In the genomic region with DNA sequence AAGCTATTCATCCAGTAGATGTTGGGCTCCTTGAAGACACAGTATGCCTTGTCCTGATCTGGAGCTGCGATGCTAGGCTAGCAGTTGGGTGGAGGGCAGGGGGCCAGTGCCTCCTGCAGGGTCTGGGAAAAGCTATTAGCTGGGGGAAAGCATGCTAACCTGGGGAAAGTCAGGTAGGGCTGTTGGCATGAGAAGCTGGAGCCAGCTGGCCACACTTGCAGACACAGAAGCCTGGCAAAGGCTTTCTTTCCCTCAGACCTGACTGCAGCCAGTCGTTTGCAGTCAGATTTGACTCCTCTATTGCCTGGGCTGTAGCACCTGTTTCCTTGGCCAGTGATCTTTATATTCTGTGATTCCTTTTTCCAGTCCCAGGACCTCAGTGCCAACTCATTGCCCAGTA, we compare ENCODE assay signal across 25 mouse cellular contexts. TPM values are rescaled to one million over a fixed set of nuclear protein-coding genes. Genes with fewer than 3 reads are reported as not detected.
DNase-seq lines count a peak whose midpoint lies in the region; ATAC-seq lines count a peak whose summit lies in the region.
"Had no signal": no experiment of that assay in that cellular context is flagged by ENCODE, and none has a peak within 500 bp of the region (broad histone marks: within the 10 kb centered on the region; RNA-seq: fewer than 3 reads in every experiment).

No protein-coding gene starts in this region.

- no peak overlapping the region for H3K9ac ChIP-seq in embryonic facial prominence, embryonic 14.5 days (ENCODE audit: low read depth, low read length)
- H3K9ac ChIP-seq in hindbrain, embryonic 14.5 days: no peak overlapping the region
- H3K9ac ChIP-seq: embryonic facial prominence, embryonic 12.5 days; forebrain, embryonic 13.5 days; heart, embryonic 13.5 days had no signal

- H3K9me3 ChIP-seq in embryonic facial prominence, embryonic 14.5 days (ENCODE audit: control insufficient read depth, low read length): no peaks in the 10 kb centered on the region
- 0 out of 2 replicates have a peak, but pooled peaks cover 3% of the 10 kb centered on the region for H3K9me3 ChIP-seq in embryonic facial prominence, embryonic 10.5 days
- H3K9me3 ChIP-seq in hindbrain, embryonic 14.5 days (ENCODE audit: control insufficient read depth, low read length): no peaks in the 10 kb centered on the region
- H3K9me3 ChIP-seq: embryonic facial prominence, embryonic 12.5 days; forebrain, embryonic 13.5 days; heart, embryonic 13.5 days had no signal

- no peaks in the 10 kb centered on the region for H3K27me3 ChIP-seq in embryonic facial prominence, embryonic 14.5 days (replicated peaks; ENCODE audit: control insufficient read depth, insufficient read depth, low read length)
- H3K27me3 ChIP-seq in embryonic facial prominence, embryonic 10.5 days (replicated peaks; ENCODE audit: low read depth, poor library complexity, severe bottlenecking): no peaks in the 10 kb centered on the region; the same call in 1 of the 2 replicates
- no peaks in the 10 kb centered on the region; the same call in 1 of the 2 replicates for H3K27me3 ChIP-seq in hindbrain, embryonic 14.5 days (ENCODE audit: control insufficient read depth, insufficient read depth, low read length)
- H3K27me3 ChIP-seq: embryonic facial prominence, embryonic 12.5 days; forebrain, embryonic 13.5 days had no signal

- no peaks in the 10 kb centered on the region for H3K36me3 ChIP-seq in embryonic facial prominence, embryonic 14.5 days (ENCODE audit: control insufficient read depth, insufficient read depth, low read length)
- H3K36me3 ChIP-seq in embryonic facial prominence, embryonic 10.5 days (replicated peaks): no peaks in the 10 kb centered on the region
- H3K36me3 ChIP-seq in hindbrain, embryonic 14.5 days (replicated peaks; ENCODE audit: control insufficient read depth, insufficient read depth): no peaks in the 10 kb centered on the region
- H3K36me3 ChIP-seq: embryonic facial prominence, embryonic 12.5 days; heart, embryonic 13.5 days had no signal

- 46% methylated on average over 2 of the region's 2 CpGs for whole genome bisulfite sequencing in embryonic facial prominence, embryonic 14.5 days
- WGBS in embryonic facial prominence, embryonic 10.5 days: 55% methylated on average over 2 of the region's 2 CpGs
- 75% methylated on average over 2 of the region's 2 CpGs for WGBS in hindbrain, embryonic 14.5 days

- H3K4me3 ChIP-seq in embryonic facial prominence, embryonic 14.5 days (ENCODE audit: low read depth, low read length): no peak overlapping the region
- H3K4me3 ChIP-seq in embryonic facial prominence, embryonic 10.5 days: no peak overlapping the region
- H3K4me3 ChIP-seq in hindbrain, embryonic 14.5 days (replicated peaks; ENCODE audit: low read length): no peak overlapping the region
- H3K4me3 ChIP-seq: embryonic facial prominence, embryonic 12.5 days; forebrain, embryonic 13.5 days; heart, embryonic 13.5 days had no signal

- no peak overlapping the region for H3K27ac ChIP-seq in embryonic facial prominence, embryonic 14.5 days (replicated peaks; ENCODE audit: low read depth, low read length)
- no peak overlapping the region for H3K27ac ChIP-seq in embryonic facial prominence, embryonic 10.5 days (replicated peaks)
- no peak overlapping the region for H3K27ac ChIP-seq in hindbrain, embryonic 14.5 days
- H3K27ac ChIP-seq: embryonic facial prominence, embryonic 12.5 days; forebrain, embryonic 13.5 days; heart, embryonic 13.5 days had no signal

- peak; percentile 10 for DNase-seq in embryonic facial prominence, embryonic 14.5 days (ENCODE audit: low spot score)
- no peak for DNase-seq in embryonic facial prominence, embryonic 10.5 days (ENCODE audit: low spot score)
- DNase-seq in cerebellum, adult 18-20 months: peak; percentile 80 to 87
- DNase-seq in cerebellum, adult 9-11 months: peak; percentile 93
- peak; percentile 71 to 76 for DNase-seq in cerebellum, postnatal 36 days
- DNase-seq in hindbrain, embryonic 14.5 days (ENCODE audit: low spot score): no peak
- no peak for DNase-seq in adrenal gland, adult 18-20 months (ENCODE audit: low spot score in 2 of 2)
- DNase-seq in ovary, adult 18-20 months (ENCODE audit: low spot score): no peak
- DNase-seq: adrenal gland, postnatal 14 days; embryo, embryonic 11 days; heart, postnatal 36 days; kidney, adult 8-10 months had no signal

- H3K4me1 ChIP-seq in embryonic facial prominence, embryonic 14.5 days (ENCODE audit: control insufficient read depth, insufficient read depth, low read length): peaks cover 5% of the 10 kb centered on the region; the same call in 1 of the 2 replicates
- no peaks in the 10 kb centered on the region for H3K4me1 ChIP-seq in embryonic facial prominence, embryonic 10.5 days
- H3K4me1 ChIP-seq in hindbrain, embryonic 14.5 days (replicated peaks; ENCODE audit: control insufficient read depth, insufficient read depth, low read length): no peaks in the 10 kb centered on the region
- H3K4me1 ChIP-seq: embryonic facial prominence, embryonic 12.5 days; forebrain, embryonic 13.5 days had no signal

- ATAC-seq in embryonic facial prominence, embryonic 14.5 days (ENCODE audit: low read depth): no peak
- no peak for ATAC-seq in hindbrain, embryonic 14.5 days (ENCODE audit: low FRiP score)
- ATAC-seq: forebrain, embryonic 13.5 days; hindbrain, embryonic 16.5 days; inflammation-experienced regulatory T-cells, adult 6 months; intestine, postnatal 0 days had no signal

- no peak overlapping the region for H3K4me2 ChIP-seq in embryonic facial prominence, embryonic 14.5 days (ENCODE audit: low read depth, low read length)
- H3K4me2 ChIP-seq in hindbrain, embryonic 14.5 days (replicated peaks): no peak overlapping the region
- H3K4me2 ChIP-seq: embryonic facial prominence, embryonic 12.5 days; forebrain, embryonic 13.5 days; heart, embryonic 13.5 days had no signal

RNA-seq across cellular contexts. Expression of gene Sun5, which starts 11.3 kb away (rescaled TPM):
- not detected in 2 replicates for polyA plus RNA-seq in embryonic facial prominence, embryonic 14.5 days (2014; fragmentation: Nextera tagmentation; extraction: Ambion mirVana)
- not detected in 2 replicates for polyA plus RNA-seq in embryonic facial prominence, embryonic 10.5 days (2016; fragmentation: Nextera tagmentation; extraction: Ambion mirVana)
- polyA plus RNA-seq in hindbrain, embryonic 14.5 days (2014; fragmentation: Nextera tagmentation; extraction: Ambion mirVana): not detected in 2 replicates
- not detected for total RNA-seq in adrenal gland, adult 18-20 months (2021)
- total RNA-seq: adrenal gland, postnatal 14 days; common myeloid progenitor, adult 5-6 weeks; gastrocnemius, adult 8-10 months; gastrocnemius, postnatal 36 days; heart, postnatal 36 days; MEL had no signal
- polyA plus RNA-seq: C2C12; embryonic facial prominence, embryonic 12.5 days; forebrain, embryonic 13.5 days; heart, embryonic 13.5 days; heart, postnatal 0 days; hindbrain, embryonic 11.5 days; hindbrain, embryonic 16.5 days; inflammation-experienced regulatory T-cells, adult 6 months; intestine, postnatal 0 days had no signal

RNA-seq across cellular contexts. Expression of gene Bpifb2, which starts 15.3 kb away (rescaled TPM):
- not detected in 2 replicates for polyA plus RNA-seq in embryonic facial prominence, embryonic 14.5 days (2014; fragmentation: Nextera tagmentation; extraction: Ambion mirVana)
- not detected in 2 replicates for polyA plus RNA-seq in embryonic facial prominence, embryonic 10.5 days (2016; fragmentation: Nextera tagmentation; extraction: Ambion mirVana)
- not detected in 2 replicates for polyA plus RNA-seq in hindbrain, embryonic 14.5 days (2014; fragmentation: Nextera tagmentation; extraction: Ambion mirVana)
- total RNA-seq in adrenal gland, adult 18-20 months (2021): under 1 TPM in 1 of 2 experiments, not detected in 1; 0.17 TPM
- total RNA-seq: adrenal gland, postnatal 14 days; common myeloid progenitor, adult 5-6 weeks; gastrocnemius, adult 8-10 months; gastrocnemius, postnatal 36 days; heart, postnatal 36 days; MEL had no signal
- polyA plus RNA-seq: C2C12; embryonic facial prominence, embryonic 12.5 days; forebrain, embryonic 13.5 days; heart, postnatal 0 days; hindbrain, embryonic 11.5 days; inflammation-experienced regulatory T-cells, adult 6 months; intestine, postnatal 0 days had no signal

RNA-seq across cellular contexts. Expression of gene Bpifb6, which starts 40.6 kb away (rescaled TPM):
- polyA plus RNA-seq in embryonic facial prominence, embryonic 14.5 days (2014; fragmentation: Nextera tagmentation; extraction: Ambion mirVana): 0.16 TPM in 1 of 2 replicates, not detected in the other
- polyA plus RNA-seq in embryonic facial prominence, embryonic 10.5 days (2016; fragmentation: Nextera tagmentation; extraction: Ambion mirVana): not detected in 2 replicates
- 0.12 TPM in 1 of 2 replicates, not detected in the other for polyA plus RNA-seq in hindbrain, embryonic 14.5 days (2014; fragmentation: Nextera tagmentation; extraction: Ambion mirVana)
- 1 to 10 TPM in 1 of 2 experiments, not detected in 1; 8.5 TPM for total RNA-seq in adrenal gland, adult 18-20 months (2021)
- total RNA-seq: common myeloid progenitor, adult 5-6 weeks; gastrocnemius, adult 8-10 months; gastrocnemius, postnatal 36 days; heart, postnatal 36 days; MEL had no signal
- polyA plus RNA-seq: C2C12; embryonic facial prominence, embryonic 12.5 days; forebrain, embryonic 13.5 days; heart, embryonic 13.5 days; heart, postnatal 0 days; hindbrain, embryonic 11.5 days; hindbrain, embryonic 16.5 days; inflammation-experienced regulatory T-cells, adult 6 months; intestine, postnatal 0 days had no signal

RNA-seq across cellular contexts. Expression of gene Bpifb3, which starts 58.4 kb away (rescaled TPM):
- 0.10 TPM in 1 of 2 replicates, not detected in the other for polyA plus RNA-seq in embryonic facial prominence, embryonic 14.5 days (2014; fragmentation: Nextera tagmentation; extraction: Ambion mirVana)
- polyA plus RNA-seq in embryonic facial prominence, embryonic 10.5 days (2016; fragmentation: Nextera tagmentation; extraction: Ambion mirVana): not detected in 2 replicates
- not detected in 2 replicates for polyA plus RNA-seq in hindbrain, embryonic 14.5 days (2014; fragmentation: Nextera tagmentation; extraction: Ambion mirVana)
- total RNA-seq in adrenal gland, adult 18-20 months (2021): not detected
- total RNA-seq: adrenal gland, postnatal 14 days; common myeloid progenitor, adult 5-6 weeks; gastrocnemius, adult 8-10 months; gastrocnemius, postnatal 36 days; heart, postnatal 36 days; MEL had no signal
- polyA plus RNA-seq: C2C12; embryonic facial prominence, embryonic 12.5 days; forebrain, embryonic 13.5 days; heart, embryonic 13.5 days; heart, postnatal 0 days; inflammation-experienced regulatory T-cells, adult 6 months; intestine, postnatal 0 days had no signal

Comparison
In these comparisons a context has a peak if more than half of its experiments do, and no peak if none do; other contexts are left out.
1. DNase-seq: peak in embryonic facial prominence, embryonic 14.5 days (single experiment), cerebellum, adult 18-20 months (2 of 2), cerebellum, adult 9-11 months (single experiment) and cerebellum, postnatal 36 days (2 of 2); none in embryonic facial prominence, embryonic 10.5 days (single experiment), hindbrain, embryonic 14.5 days (single experiment), adrenal gland, adult 18-20 months (0 of 2) and ovary, adult 18-20 months (single experiment).